Comparison of ENCODE assay signal across 8 mouse cellular contexts in genomic region chr13:47335996-47336684, GRCm38 (mm10).
DNase-seq lines count a peak whose midpoint lies in the region; ATAC-seq and TF ChIP-seq lines count a peak whose summit lies in the region.

No protein-coding gene starts in this region.

- 62% methylated on average over 16 of the region's 16 CpGs for WGBS in kidney, postnatal 0 days
- whole genome bisulfite sequencing in forebrain, embryonic 16.5 days: 63% methylated on average over 16 of the region's 16 CpGs

- no peak overlapping the region for H3K27ac ChIP-seq in kidney, postnatal 0 days
- no peak overlapping the region for H3K27ac ChIP-seq in forebrain, embryonic 16.5 days (ENCODE audit: low read length)

- H3K9ac ChIP-seq in kidney, postnatal 0 days (ENCODE audit: low read depth, low read length): no peak overlapping the region
- no peak overlapping the region for H3K9ac ChIP-seq in forebrain, embryonic 16.5 days (replicated peaks; ENCODE audit: low read depth, low read length)

- peak; percentile 30 for DNase-seq in kidney, postnatal 0 days (ENCODE audit: low spot score)
- DNase-seq in kidney, adult 18-20 months: no peak
- peak; percentile 23 for DNase-seq in ZHBTc4 (ENCODE audit: low read depth, low spot score)
- DNase-seq in frontal cortex, postnatal 14 days (ENCODE audit: low spot score in 2 of 2): peak; percentile 27 to 60
- peak; percentile 45 to 53 for DNase-seq in layer of hippocampus, adult 8-10 months (ENCODE audit: low spot score in 2 of 2)
- peak; percentile 46 for DNase-seq in right cerebral cortex, postnatal 14 days
- no peak for DNase-seq in spleen, postnatal 4 days (ENCODE audit: low spot score in 2 of 2)

- H3K4me1 ChIP-seq in kidney, postnatal 0 days (replicated peaks; ENCODE audit: insufficient read depth, low read length): no peaks in the 10 kb centered on the region
- peaks cover 8% of the 10 kb centered on the region for H3K4me1 ChIP-seq in forebrain, embryonic 16.5 days (replicated peaks; ENCODE audit: control insufficient read depth, insufficient read depth, low read length)

- no peak for TF ChIP-seq CTCF in kidney, postnatal 0 days (IDR thresholded peaks at IDR 0.05; ENCODE audit: low read depth)

- no peaks in the 10 kb centered on the region for H3K27me3 ChIP-seq in kidney, postnatal 0 days (ENCODE audit: insufficient read depth, low read length)
- no peaks in the 10 kb centered on the region for H3K27me3 ChIP-seq in forebrain, embryonic 16.5 days (replicated peaks; ENCODE audit: control insufficient read depth, insufficient read depth, low read length)

- H3K9me3 ChIP-seq in kidney, postnatal 0 days (replicated peaks; ENCODE audit: low read length): no peaks in the 10 kb centered on the region
- H3K9me3 ChIP-seq in forebrain, embryonic 16.5 days (ENCODE audit: control insufficient read depth, low read length): no peaks in the 10 kb centered on the region

- no peak overlapping the region for H3K4me3 ChIP-seq in kidney, postnatal 0 days (replicated peaks; ENCODE audit: low read depth, low read length)
- H3K4me3 ChIP-seq in forebrain, embryonic 16.5 days (replicated peaks; ENCODE audit: low read length): no peak overlapping the region

- H3K36me3 ChIP-seq in kidney, postnatal 0 days (ENCODE audit: insufficient read depth, low read length): no peaks in the 10 kb centered on the region
- no peaks in the 10 kb centered on the region for H3K36me3 ChIP-seq in forebrain, embryonic 16.5 days (ENCODE audit: control insufficient read depth, insufficient read depth)

- no peak for ATAC-seq in kidney, postnatal 0 days (replicated peaks; ENCODE audit: low FRiP score, low read depth)
- ATAC-seq in forebrain, embryonic 16.5 days: no peak

- H3K4me2 ChIP-seq in kidney, postnatal 0 days (ENCODE audit: low read length): no peak overlapping the region
- H3K4me2 ChIP-seq in forebrain, embryonic 16.5 days (ENCODE audit: low read length): no peak overlapping the region

Comparison
In these comparisons a context has a peak if more than half of its experiments do, and no peak if none do; other contexts are left out.
1. DNase-seq: peak in kidney, postnatal 0 days (single experiment), ZHBTc4 (single experiment), frontal cortex, postnatal 14 days (2 of 2), layer of hippocampus, adult 8-10 months (2 of 2) and right cerebral cortex, postnatal 14 days (single experiment); none in kidney, adult 18-20 months (single experiment) and spleen, postnatal 4 days (0 of 2).